Mouse (Mus musculus) kidney, postnatal 0 days (tissue): ENCODE results near the gene Fn1. TPM values are rescaled to one million over a fixed set of nuclear protein-coding genes. Genes with fewer than 3 reads are reported as not detected.

Experiments used
- ATAC-seq: fragments of 200-750 bp; cut with Nextera tagmentation; replicated peaks from 2 replicates; pipeline ENCODE4 v1.8.0; 2017; ENCODE audit warnings: low read depth, moderate number of reproducible peaks, moderate TSS enrichment, moderate library complexity; ENCODE audit not compliant: low FRiP score
- DNase-seq: peaks from one replicate; pipeline ENCODE4 v3.0.0-alpha.2; 2016; ENCODE audit warnings: low spot score
- H3K27ac ChIP-seq: fragments of 300-500 bp; sonication (generic); 2 replicates; pipeline ENCODE4 v1.5.1; 2014; ENCODE audit warnings: mild to moderate bottlenecking
- H3K27me3 ChIP-seq: fragments of 300-500 bp; sonication (generic); 2 replicates; pipeline ENCODE4 v1.6.1; 2014; ENCODE audit warnings: low read length, mixed read lengths; ENCODE audit not compliant: insufficient read depth
- H3K36me3 ChIP-seq: fragments of 300-500 bp; sonication (generic); 2 replicates; pipeline ENCODE4 v1.6.1; 2014; ENCODE audit warnings: low read length, mixed read lengths; ENCODE audit not compliant: insufficient read depth
- H3K4me1 ChIP-seq: fragments of 300-500 bp; sonication (generic); replicated peaks from 2 replicates; pipeline ENCODE4 v1.6.1; 2014; ENCODE audit warnings: antibody characterized with exemption, low read length, mixed read lengths; ENCODE audit not compliant: insufficient read depth
- H3K4me2 ChIP-seq: fragments of 300-500 bp; sonication (generic); 2 replicates; pipeline ENCODE4 v1.6.1; 2014; ENCODE audit warnings: mild to moderate bottlenecking, low read length, moderate library complexity, mixed read lengths
- H3K4me3 ChIP-seq: fragments of 300-500 bp; sonication (generic); replicated peaks from 2 replicates; pipeline ENCODE4 v1.5.1; 2014; ENCODE audit warnings: low read depth, low read length
- H3K9ac ChIP-seq: fragments of 300-500 bp; sonication (generic); 2 replicates; pipeline ENCODE4 v1.6.1; 2014; ENCODE audit warnings: low read depth, low read length
- H3K9me3 ChIP-seq: fragments of 300-500 bp; sonication (generic); replicated peaks from 2 replicates; pipeline ENCODE4 v1.6.1; 2016; ENCODE audit warnings: low read length, inconsistent platforms, mixed read lengths
- CTCF ChIP-seq: IDR thresholded peaks from 2 replicates; pipeline ENCODE4 v1.5.1; 2016; ENCODE audit warnings: antibody characterized with exemption, low read depth, mild to moderate bottlenecking, moderate library complexity
- WGBS: fragments of 180-500 bp; shearing (Covaris S2); extraction: QIAGEN DNeasy Blood & Tissue Kit; methylation state at CpG from one replicate; pipeline ENCODE4 v1.1.7; 2014; 5-methylcytosine and 5-hydroxymethylcytosine counted together
- polyA plus RNA-seq: library from polyadenylated mRNA; unstranded; fragments of >200 nt; fragmentation: Nextera tagmentation; extraction: Ambion mirVana; gene quantifications from 2 replicates; pipeline ENCODE4 v1.2.1, GENCODE M21; 2015

The Fn1 gene
- polyA plus RNA-seq, 1 experiment from 2014 or later, result 89.5 TPM

DNA sequence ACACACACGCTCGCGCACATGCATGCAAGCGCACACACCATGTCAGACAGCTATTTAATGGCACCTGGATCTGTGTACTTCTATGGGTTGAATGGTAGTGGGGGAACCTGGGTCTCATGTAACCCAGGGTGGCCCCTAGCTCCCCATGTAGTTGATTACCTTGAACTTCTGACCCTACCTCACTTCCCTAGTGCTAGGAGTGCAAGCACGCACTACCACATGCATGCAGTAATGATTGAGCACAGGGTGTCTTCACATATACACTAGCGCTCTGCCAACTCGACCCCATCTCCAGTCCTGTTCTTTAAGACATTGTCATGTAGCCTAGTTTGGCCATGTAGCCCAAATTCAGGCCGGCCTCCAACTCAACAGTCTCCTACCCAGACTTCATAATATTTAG, 69.7 kb downstream of the Fn1 start:
- Histone ChIP-seq H3K27me3 (no peaks in the 10 kb centered on the region), H3K9ac (no peak overlapping the region), H3K4me1 (no peaks in the 10 kb centered on the region), H3K4me2 (no peak overlapping the region), H3K4me3 (no peak overlapping the region), H3K9me3 (no peaks in the 10 kb centered on the region), H3K36me3 (peaks cover 19% of the 10 kb centered on the region), H3K27ac (no peak overlapping the region)
- DNase-seq, result no peak
- ATAC-seq, result no peak
- TF ChIP-seq CTCF, result no peak
- WGBS, result 96% methylated on average over 8 of the region's 8 CpGs

DNA sequence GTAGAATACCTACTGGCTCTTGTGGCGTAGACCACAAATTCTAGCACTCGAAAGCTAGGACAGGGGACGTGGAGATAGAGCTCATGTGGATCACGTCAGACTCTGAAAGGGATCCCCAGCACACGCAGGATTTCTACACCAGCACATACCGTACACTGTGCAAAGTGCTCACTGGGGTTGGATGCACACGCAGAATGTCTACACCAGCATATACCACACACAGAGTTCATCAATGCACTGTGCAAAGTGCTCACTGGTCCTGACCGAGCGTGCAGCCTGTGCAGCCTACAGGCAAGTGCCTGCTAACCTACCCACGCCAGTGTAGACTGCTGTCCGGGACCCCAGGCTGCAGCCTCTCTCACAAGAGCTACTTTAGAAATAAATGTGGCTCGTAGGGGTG, 72.6 kb downstream of the Fn1 start:
- ATAC-seq (no peak), DNase-seq (no peak)
- H3K4me2 ChIP-seq, result no peak overlapping the region
- H3K4me1 ChIP-seq, result no peaks in the 10 kb centered on the region
- no peaks in the 10 kb centered on the region for H3K27me3 ChIP-seq
- 86% methylated on average over 12 of the region's 12 CpGs for WGBS
- TF ChIP-seq CTCF, result no peak
- peaks cover 42% of the 10 kb centered on the region for H3K36me3 ChIP-seq
- no peak overlapping the region for H3K9ac ChIP-seq
- H3K9me3 ChIP-seq, result no peaks in the 10 kb centered on the region
- no peak overlapping the region for H3K4me3 ChIP-seq
- H3K27ac ChIP-seq, result no peak overlapping the region

DNA sequence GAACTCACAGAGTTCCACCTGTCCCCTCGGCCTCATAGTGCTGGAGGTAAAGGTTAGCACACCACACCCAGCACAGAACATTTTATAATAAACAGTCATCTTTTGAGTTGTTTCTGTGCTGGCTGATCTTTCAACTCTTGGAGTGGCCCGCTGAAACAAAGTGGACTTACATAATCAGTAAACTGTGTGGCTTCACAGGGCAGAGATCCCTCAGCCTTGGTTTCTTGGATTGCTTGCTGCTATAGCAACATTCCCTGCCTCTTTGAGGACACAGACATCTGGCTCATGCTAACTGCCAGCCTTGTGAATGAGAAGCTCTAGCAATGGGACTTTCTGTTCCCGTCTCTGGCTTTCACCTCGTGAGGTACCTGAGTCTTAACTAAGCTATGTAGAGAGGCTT, 73.5 kb downstream of the Fn1 start:
- no peak overlapping the region for H3K9ac ChIP-seq
- H3K27ac ChIP-seq, result no peak overlapping the region
- no peak overlapping the region for H3K4me3 ChIP-seq
- whole genome bisulfite sequencing, result 74% methylated on average over 4 of the region's 4 CpGs
- no peak for ATAC-seq
- TF ChIP-seq CTCF, result no peak
- peaks cover 42% of the 10 kb centered on the region for H3K36me3 ChIP-seq
- no peaks in the 10 kb centered on the region for H3K4me1 ChIP-seq
- H3K27me3 ChIP-seq, result no peaks in the 10 kb centered on the region
- DNase-seq, result no peak
- no peak overlapping the region for H3K4me2 ChIP-seq
- H3K9me3 ChIP-seq, result no peaks in the 10 kb centered on the region

DNA sequence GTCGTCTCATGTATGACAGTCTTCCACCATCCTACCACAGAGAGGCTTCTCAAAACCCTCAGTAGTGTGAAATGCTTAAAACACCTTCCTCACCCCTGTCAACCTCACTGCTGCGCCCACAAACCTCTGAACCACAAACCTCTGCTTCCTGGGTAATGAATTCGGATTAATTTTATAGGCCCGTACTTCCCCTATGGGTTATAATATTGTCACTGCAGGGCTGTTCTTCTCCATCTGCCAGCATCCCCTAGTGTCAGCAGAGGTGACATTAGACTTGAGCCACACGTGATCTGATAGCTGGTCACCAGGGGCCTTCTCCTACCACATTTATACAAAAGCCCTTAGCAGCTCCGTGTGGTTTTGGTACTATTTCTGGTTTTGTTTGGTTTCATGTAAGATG, 76.2 kb downstream of the Fn1 start:
- Histone ChIP-seq H3K4me2 (no peak overlapping the region), H3K27ac (no peak overlapping the region), H3K36me3 (peaks cover 47% of the 10 kb centered on the region), H3K4me1 (no peaks in the 10 kb centered on the region), H3K9ac (no peak overlapping the region), H3K27me3 (no peaks in the 10 kb centered on the region), H3K9me3 (no peaks in the 10 kb centered on the region), H3K4me3 (no peak overlapping the region)
- ATAC-seq (no peak), DNase-seq (no peak)
- no peak for TF ChIP-seq CTCF
- WGBS, result 94% methylated on average over 6 of the region's 6 CpGs

DNA sequence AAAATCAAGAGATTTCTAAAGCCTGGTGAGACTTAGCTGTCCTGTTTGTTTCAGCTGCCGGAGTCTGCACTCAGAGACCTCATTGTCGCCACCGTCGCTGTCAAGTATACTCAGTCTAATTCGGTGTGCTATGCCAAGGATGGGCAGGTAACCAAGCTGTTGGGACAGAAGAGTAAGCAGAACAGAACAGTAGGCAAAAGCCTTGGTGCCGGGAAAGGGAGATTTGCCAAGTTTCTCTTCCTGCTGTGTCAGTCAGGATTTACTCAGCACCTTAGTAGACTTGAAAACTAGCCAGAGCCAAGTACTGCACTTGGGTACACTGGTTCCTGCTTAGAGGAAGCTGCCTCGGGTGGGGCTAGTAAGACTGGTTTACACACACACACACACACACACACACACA, 77.0 kb downstream of the Fn1 start:
- H3K36me3 ChIP-seq, result peaks cover 51% of the 10 kb centered on the region
- no peak overlapping the region for H3K9ac ChIP-seq
- 96% methylated on average over 7 of the region's 7 CpGs for WGBS
- no peak overlapping the region for H3K27ac ChIP-seq
- no peak overlapping the region for H3K4me2 ChIP-seq
- no peak overlapping the region for H3K4me3 ChIP-seq
- H3K27me3 ChIP-seq, result no peaks in the 10 kb centered on the region
- no peak for TF ChIP-seq CTCF
- ATAC-seq, result no peak
- H3K9me3 ChIP-seq, result no peaks in the 10 kb centered on the region
- no peak for DNase-seq
- H3K4me1 ChIP-seq, result no peaks in the 10 kb centered on the region

DNA sequence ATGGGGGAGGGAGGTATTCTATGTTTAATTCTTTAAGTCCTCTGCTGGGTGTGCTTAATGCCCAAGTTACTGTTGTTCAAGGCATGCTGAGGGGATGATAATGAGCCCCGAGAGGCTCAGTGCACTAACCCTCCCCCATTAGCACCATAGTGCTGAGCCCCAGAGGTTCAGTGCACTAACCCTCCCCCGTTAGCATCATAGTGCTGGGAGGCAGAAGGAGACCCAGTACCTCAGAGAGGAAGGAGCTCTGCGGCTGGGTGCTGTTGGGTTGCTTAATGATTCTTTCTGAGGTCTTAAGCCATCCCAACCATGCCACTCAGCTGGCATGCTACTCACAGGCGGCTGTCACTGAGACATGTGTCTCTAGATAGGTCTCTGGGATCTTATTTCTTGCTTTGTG, 82.9 kb downstream of the Fn1 start:
- peaks cover 38% of the 10 kb centered on the region for H3K36me3 ChIP-seq
- ATAC-seq, result no peak

DNA sequence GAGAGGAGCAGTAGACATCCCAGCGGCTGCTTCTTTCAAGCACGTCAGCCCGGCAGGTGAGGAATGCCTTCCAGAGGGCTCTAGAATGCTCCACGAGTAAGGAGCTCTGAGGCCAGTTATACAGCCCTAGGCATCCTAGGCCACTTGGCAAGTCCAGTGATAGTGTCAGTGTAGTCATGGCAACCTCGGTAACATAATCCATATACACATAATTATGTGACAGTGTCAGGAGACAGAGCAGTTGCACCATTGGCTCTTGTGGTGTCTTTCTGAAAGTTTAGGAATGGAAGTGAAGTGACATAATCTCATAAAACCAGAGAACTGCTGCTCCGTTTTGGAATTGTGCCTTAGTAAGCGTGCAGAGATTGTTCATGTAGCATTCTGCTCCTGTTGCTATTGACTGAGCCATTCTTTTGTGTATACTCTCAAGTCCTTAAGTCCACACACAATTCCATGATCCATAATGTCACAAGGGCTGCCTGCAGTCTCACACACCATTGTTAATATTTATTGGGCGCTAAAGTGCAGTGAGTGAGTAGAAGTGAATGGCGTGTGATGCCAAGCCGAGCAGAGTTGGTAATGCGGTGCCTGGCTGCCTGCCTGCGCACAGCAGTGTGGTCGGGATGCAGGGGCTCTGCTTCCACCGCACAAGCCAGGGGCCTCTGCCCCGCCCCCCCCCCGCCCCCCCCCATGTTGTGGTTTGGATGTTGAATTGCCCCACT, 85.0 kb downstream of the Fn1 start:
- Histone ChIP-seq H3K36me3 (peaks cover 48% of the 10 kb centered on the region), H3K4me2 (no peak overlapping the region), H3K27me3 (no peaks in the 10 kb centered on the region), H3K4me1 (no peaks in the 10 kb centered on the region), H3K27ac (no peak overlapping the region), H3K4me3 (no peak overlapping the region), H3K9me3 (no peaks in the 10 kb centered on the region), H3K9ac (no peak overlapping the region)
- DNase-seq (no peak), ATAC-seq (no peak)
- no peak for TF ChIP-seq CTCF
- WGBS, result 81% methylated on average over 16 of the region's 16 CpGs

More for the DNA sequence above, 82.9 kb downstream of the Fn1 start:
- H3K9ac ChIP-seq, result no peak overlapping the region
- H3K9me3 ChIP-seq, result no peaks in the 10 kb centered on the region
- no peak overlapping the region for H3K4me3 ChIP-seq
- no peak for TF ChIP-seq CTCF
- no peak for DNase-seq
- H3K4me1 ChIP-seq, result no peaks in the 10 kb centered on the region
- 80% methylated on average over 4 of the region's 4 CpGs for WGBS
- H3K27me3 ChIP-seq, result no peaks in the 10 kb centered on the region
- no peak overlapping the region for H3K27ac ChIP-seq
- H3K4me2 ChIP-seq, result no peak overlapping the region
